Mouse (Mus musculus): ENCODE results near the gene 4931406C07Rik.
"Not testable (repeated sequence)": the region's sequence is repeated elsewhere in the genome, so short reads cannot be mapped to it uniquely, and the experiment has no call there.

4931406C07Rik gene

GRCm38 (mm10) chr9:15306398-15307119, at the start of gene 4931406C07Rik:
Gene 4931406C07Rik, minus strand, starts transcription at chr9:15306448.
- DNase-seq (ENCODE audit: low read depth, low spot score): no peak

GRCm38 (mm10) chr9:15349925-15350324, 43.7 kb upstream of the 4931406C07Rik start:
- DNase-seq (ENCODE audit: low read depth, low spot score): no peak

DNA sequence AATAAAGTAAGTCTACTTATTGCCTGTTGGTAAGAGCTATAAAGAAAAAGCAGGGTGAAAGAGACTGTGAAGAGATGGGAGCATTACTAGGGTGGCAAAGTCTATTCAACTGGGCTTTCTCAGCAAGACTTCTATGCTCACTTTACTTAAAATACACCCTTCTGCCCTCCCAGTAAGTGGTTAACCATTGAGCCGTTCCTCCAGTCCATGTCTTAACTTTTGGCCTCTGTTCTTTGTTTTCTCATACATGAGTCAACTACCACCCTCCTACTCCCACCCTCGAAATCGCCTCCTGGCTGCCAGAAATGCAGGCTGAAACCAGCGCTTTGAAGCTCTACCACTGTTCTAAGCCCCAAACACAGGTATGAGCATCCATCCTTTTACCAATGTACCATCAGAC, 31.5 kb upstream of the 4931406C07Rik start:
- DNase-seq (ENCODE audit: low read depth, low spot score): no peak

- DNase-seq (ENCODE audit: low read depth, low spot score): no peak
Observed at GRCm38 (mm10) chr9:15318170-15318742, 12.0 kb upstream of the 4931406C07Rik start.

DNA sequence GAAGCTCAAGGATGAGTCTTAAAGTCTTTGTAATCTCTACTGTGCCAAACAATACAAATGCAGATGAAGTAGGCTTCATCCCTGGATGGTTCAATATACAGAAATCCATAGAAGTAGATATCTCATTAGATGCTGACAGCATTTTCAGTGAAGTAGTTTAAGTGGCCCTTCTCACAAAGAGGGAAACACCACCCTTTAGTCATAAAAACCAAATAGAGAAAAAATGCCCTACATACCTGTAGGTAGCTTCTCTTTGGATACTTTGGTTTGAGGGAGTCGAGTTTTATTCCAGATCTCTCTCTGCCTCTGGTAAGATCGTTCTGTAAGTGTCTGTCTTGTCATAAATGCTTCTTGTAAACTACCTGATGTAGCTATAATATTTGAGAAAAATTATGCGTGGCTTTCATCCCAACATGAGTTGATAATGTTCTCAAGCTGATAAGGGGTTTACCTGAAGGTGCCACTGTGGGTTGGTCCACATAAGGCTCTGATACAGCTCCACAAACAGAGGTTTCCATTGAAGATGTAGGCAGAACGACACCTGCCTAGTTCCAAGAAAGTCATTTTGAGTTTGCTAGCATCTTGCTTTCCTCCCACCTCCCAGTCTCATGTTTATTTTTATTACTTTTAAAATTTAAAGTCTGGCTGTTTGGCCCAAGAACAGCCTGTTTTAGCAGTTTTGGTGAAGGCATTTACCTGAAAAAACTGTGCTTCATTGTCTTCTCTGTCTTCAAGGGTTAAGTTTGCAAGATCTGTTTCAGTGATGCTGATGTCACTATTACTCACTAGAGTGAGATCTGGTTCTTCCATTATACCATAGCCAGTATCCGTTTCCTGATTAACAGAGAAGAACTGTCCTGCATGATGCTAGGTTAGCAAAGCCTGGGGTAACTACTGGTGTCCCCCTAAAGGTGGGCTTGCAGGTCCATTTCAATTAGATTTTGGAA, 11.2 kb upstream of the 4931406C07Rik start:
- DNase-seq (ENCODE audit: low read depth, low spot score): no peak

GRCm38 (mm10) chr9:15316296-15316695, 10.0 kb upstream of the 4931406C07Rik start:
- not testable (repeated sequence) for DNase-seq (ENCODE audit: low read depth, low spot score)

DNA sequence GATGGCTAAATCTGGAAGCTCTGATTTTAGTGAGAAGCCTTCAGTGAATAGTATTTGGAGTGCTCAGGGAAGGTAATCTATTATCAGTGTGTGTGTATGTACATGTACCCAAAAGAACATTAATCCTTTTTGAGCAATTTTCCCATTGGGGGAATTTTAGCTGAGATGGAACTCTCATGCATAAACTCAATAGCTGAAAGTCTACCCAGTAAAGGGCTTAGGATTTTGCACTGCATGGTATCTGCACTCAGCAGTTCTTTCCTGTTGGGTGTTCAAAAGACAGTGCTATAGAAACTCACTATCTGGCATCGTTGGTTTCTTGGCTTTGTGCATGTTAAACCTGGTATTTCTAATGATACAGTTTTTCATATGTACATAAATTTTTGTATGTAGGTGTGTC, 8.4 kb upstream of the 4931406C07Rik start:
- no peak for DNase-seq (ENCODE audit: low read depth, low spot score)

- DNase-seq (ENCODE audit: low read depth, low spot score): no peak
Observed at GRCm38 (mm10) chr9:15313633-15314032, 7.4 kb upstream of the 4931406C07Rik start.

DNA sequence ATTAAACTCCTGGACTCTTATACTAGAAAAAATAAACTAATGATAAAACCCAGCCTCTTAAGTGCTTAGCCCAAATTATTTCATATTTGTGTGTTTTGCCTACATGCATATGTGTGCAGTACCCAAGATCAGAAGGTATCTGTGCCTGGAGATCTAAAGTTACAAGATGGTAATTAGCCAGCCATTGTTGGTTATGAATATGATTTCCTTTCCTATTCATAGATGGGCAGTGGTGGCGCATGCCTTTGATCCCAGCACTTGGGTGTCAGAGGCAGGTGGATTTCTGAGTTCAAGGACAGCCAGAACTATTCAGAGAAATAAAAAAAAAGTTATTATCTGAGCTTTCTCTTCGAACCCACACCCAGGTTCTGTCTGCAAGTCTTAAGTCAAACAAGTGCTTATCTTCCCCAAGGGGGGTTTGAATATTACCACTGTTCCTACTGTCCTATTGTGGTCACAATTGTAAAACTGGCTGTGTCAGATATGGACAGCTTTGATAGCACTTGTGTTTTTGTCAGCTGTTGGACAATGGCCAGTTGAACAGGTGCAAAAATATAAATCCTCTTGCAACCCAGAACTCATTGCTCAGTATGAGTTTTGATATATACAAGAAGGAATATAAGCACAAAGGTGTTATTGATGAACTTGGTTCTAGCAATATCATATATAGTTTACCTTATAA, 5.9 kb upstream of the 4931406C07Rik start:
- DNase-seq (ENCODE audit: low read depth, low spot score): no peak

DNA sequence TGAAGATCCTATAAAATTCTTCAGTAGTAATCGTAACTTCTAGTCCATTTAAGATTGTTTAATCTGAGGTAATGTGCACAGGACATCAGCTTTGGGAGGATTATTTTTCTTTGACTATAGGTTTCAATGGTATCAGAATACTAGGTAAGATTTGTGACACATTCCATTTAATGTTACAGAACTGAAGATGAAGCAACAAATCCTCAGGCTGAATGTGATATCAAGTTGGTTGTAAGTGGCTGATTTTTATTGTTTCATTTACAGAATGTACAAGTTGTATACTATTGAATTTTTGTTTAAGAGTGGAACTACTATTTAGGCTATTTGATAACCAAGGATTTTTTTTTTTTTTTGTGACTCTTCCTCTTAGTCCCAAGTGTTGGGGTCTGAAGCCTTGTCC, 3.9 kb upstream of the 4931406C07Rik start:
- DNase-seq (ENCODE audit: low read depth, low spot score): no peak

- no peak for DNase-seq (ENCODE audit: low read depth, low spot score)
Observed at GRCm38 (mm10) chr9:15309425-15309824, 3.2 kb upstream of the 4931406C07Rik start.

DNA sequence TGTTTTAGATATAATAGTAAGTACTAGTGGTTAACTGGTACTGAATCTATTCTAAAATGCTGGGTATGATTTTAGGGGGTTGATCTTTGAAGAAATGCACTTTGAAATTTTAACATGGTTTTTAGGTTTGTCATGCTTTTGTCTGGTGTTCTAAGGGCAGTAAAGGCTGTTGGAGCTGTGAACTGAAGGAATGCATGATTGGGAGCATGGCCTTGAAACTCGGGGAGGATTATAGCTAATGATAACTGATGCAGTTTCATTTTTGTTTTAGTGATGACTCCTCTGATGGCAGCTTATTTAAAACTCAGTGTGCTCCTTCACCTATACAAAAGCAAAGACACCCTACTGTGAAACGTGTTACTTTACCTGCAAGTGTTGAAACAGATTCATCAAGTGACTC, 2.0 kb upstream of the 4931406C07Rik start:
- DNase-seq (ENCODE audit: low read depth, low spot score): no peak

DNA sequence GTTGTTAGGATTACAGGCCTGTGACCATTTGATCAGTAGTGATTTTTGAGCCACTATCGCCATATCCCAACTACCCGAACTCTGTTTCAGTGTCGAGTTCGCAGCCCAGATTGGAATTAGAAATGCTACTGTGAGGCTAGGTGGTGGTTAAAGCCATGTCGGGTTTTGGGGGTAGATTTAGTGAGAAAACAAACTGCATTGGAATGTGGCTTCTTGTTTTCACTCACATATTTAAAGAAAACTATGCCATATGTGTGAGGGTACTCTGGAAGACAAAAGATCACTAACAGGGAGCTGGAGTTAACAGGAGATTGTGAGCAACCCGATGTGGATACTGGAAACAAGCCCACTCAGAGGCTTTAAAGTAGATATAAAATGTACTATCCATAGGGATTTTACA, 1.0 kb upstream of the 4931406C07Rik start:
- DNase-seq (ENCODE audit: low read depth, low spot score): no peak

- peak; percentile 93 for DNase-seq (ENCODE audit: low read depth, low spot score)
Observed at GRCm38 (mm10) chr9:15305503-15306397, 498 bp downstream of the 4931406C07Rik start, which contains the start of gene Taf1d. Gene Taf1d, plus strand, starts transcription at chr9:15306214.

DNA sequence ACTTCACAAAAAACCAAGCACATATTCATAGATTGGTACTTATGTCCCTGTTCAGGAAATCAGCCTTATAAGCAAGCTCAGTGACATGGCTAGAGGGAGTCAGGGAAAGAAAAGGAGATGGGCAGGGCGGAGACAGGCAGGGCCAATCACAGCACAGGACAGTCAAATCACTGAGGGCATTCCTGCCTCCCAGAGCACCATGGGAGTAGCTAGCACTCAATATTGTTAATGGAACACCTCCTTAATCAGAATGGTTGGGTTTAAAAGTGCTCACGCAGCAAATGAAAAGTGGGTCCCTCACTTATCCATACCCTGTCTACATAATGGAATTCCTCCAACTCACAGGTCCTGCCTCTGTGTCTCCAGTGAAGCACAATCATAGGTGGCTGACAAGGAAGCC, 3.4 kb downstream of the 4931406C07Rik start:
- DNase-seq (ENCODE audit: low read depth, low spot score): no peak

- DNase-seq (ENCODE audit: low read depth, low spot score): not testable (repeated sequence)
Observed at GRCm38 (mm10) chr9:15302006-15302405, 4.2 kb downstream of the 4931406C07Rik start.

- DNase-seq (ENCODE audit: low read depth, low spot score): no peak
Observed at GRCm38 (mm10) chr9:15301399-15301798, 4.8 kb downstream of the 4931406C07Rik start.

- DNase-seq (ENCODE audit: low read depth, low spot score): no peak
Observed at GRCm38 (mm10) chr9:15300056-15300455, 6.2 kb downstream of the 4931406C07Rik start.

DNA sequence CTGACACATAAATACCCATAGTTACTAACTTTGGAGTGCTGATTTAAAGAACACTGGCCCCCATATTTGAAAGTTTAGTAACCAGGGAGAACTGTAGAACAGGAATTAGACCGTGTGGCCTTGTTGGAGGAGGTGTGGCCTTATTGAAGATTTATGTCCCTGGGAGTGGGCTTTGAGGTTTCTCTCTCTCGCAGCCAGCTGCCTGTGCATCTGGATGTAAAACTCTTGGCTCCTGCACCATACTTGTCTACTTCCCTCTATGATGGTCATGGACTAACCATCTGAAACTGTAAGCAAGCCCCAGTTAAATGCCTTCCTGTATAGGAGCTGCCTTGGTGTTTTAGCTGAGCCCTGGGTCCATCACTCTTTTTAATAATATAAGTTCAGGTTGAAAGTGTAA, 7.8 kb downstream of the 4931406C07Rik start:
- DNase-seq (ENCODE audit: low read depth, low spot score): no peak

GRCm38 (mm10) chr9:15297112-15297511, 9.1 kb downstream of the 4931406C07Rik start:
- no peak for DNase-seq (ENCODE audit: low read depth, low spot score)

DNA sequence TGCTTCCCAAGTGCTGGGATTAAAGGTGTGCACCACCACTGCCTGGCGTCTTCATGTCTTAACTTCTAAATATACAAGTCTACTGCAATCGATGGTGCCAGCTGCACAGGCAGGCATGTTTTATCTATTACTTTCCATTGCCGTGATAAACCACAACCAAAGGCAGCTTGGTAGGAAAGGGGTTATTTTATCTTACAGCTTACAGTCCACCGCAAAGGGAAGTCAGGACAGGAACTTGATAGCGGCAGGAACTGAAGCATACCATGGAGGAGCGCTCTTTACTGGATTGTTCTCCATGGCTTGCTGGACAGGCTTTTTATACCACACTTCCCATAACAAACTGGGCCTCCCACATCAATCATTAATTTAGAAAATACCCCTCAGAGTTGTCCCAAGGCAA, 17.0 kb downstream of the 4931406C07Rik start:
- DNase-seq (ENCODE audit: low read depth, low spot score): no peak

All from c-Kit-negative CD71-positive TER-119-positive erythroid progenitor cells, embryonic 14.5 days (primary cell).